Mouse (Mus musculus): ENCODE data around the gene Khdc4.

The Khdc4 gene

DNA sequence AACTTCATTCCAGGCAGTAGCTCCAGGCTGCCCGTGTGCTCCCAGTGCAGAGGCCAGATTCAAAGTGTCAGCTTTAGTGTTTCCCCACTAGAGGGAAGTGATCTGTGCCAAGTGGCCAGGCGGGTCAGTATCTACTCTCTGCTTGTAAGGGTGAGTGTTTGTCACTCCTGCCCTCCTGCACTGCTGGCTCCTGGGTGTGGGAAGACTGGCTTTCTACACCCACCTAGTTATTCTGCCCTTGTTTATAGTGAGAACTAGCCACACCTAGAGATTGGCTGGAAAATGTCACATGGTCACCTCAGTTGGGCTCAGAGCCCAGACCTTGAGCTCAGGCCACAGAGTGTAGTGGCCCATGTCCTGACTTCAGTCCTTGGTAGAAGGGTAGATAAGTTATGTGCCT is 33.5 kb downstream of the Khdc4 start:
- DNase-seq (ENCODE audit: low spot score): no peak

- DNase-seq (ENCODE audit: low spot score): no peak
Observed at GRCm38 (mm10) chr3:88736556-88736955, 51.0 kb downstream of the Khdc4 start.

- DNase-seq (ENCODE audit: low spot score): peak; percentile 59
Observed at GRCm38 (mm10) chr3:88738641-88739040, 53.0 kb downstream of the Khdc4 start.

GRCm38 (mm10) chr3:88740147-88740546 is 54.5 kb downstream of the Khdc4 start:
- no peak for DNase-seq (ENCODE audit: low spot score)

- DNase-seq (ENCODE audit: low spot score): no peak
Observed at GRCm38 (mm10) chr3:88745534-88745933, 59.9 kb downstream of the Khdc4 start.

GRCm38 (mm10) chr3:88746139-88746870 is 60.7 kb downstream of the Khdc4 start:
- DNase-seq (ENCODE audit: low spot score): no peak

GRCm38 (mm10) chr3:88746871-88747231 is 61.2 kb downstream of the Khdc4 start:
- no peak for DNase-seq (ENCODE audit: low spot score)

- DNase-seq (ENCODE audit: low spot score): no peak
Observed at GRCm38 (mm10) chr3:88754283-88754682, 68.7 kb downstream of the Khdc4 start.

DNA sequence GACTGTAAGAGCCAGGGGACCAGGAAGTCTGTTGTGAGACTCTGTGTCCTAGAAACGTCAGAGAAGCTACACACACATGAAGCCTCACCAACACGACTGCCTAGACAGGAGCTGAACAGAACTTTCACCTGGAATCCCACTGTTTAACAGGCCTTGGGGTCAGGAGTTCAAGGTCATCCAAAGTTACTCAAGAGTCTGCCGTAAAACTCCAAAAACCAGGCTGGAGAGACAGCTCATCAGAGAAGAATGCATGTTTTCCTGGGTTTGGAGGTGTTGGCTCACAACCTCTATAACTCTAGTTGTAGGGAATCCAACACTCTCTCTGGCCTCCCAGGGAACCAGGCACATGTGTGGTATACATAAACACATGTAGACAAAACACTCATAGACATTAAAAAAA is 69.9 kb downstream of the Khdc4 start:
- no peak for DNase-seq (ENCODE audit: low spot score)

DNA sequence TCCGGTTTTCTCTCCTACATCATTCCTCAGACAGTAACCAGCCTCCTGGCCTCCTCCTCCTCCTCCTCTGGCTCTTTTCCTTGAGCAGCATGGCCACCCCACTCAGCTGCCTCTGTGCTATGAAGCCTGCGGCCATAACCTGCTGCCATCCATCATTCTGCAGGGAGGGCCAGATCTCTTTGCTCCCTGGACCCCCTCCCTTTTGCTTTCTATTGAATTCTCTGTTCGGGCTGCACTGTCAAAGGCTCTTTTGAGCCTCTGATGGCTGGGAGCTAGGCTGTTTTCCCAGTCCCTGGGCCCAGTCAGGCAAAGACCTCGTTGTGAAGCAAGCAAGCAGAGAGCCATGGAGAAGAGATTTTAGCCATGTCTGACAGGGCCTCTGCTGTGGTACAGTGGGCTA is 70.7 kb downstream of the Khdc4 start:
- DNase-seq (ENCODE audit: low spot score): no peak

DNA sequence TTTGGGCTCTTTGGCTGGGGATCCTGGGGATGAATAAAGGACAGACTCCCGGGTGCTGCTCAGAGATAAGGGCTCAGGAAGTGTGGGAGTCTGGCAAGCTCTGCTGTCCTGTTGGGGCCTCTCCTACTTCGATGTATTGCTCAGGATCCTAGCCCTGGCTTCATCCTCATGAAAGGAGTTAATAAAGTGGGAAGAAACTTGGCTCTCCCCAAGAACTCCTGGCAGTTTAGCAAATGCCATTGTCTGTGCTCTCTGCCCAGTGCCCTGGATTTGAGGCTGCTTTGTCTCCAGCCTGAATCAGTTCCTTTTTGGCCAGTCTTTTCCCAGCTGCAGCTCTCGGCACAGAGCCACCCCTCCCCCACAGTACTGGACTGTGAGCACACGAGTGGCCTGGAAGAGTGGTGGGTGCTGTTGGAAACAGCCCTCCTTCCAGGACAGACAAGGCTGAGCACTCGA is 72.5 kb downstream of the Khdc4 start:
- DNase-seq (ENCODE audit: low spot score): peak; percentile 19

- DNase-seq (ENCODE audit: low spot score): no peak
Observed at GRCm38 (mm10) chr3:88761619-88762018, 76.0 kb downstream of the Khdc4 start.

DNA sequence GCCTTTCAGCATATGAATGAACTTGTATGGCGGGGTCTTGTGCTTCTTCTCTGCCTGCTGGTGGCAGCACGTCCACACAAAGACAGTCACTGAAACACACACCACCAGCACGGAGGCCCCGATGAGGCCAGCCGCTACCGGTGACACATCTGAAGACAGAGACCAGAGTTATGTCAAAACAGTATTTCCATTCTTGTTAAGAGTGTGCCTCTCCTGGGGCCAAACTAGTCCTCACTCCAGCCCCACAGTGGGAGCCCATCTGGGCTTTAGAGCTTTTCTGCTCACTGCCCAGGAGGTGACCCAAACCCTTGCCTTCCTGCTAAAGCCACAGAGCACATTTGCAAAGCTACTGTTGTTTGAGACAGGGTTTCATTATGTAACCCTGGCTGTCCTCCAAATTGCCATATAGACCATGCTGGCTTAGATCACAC is 76.8 kb downstream of the Khdc4 start:
- no peak for DNase-seq (ENCODE audit: low spot score)

Measured in urinary bladder, postnatal 25 days (tissue).